33 mouse cellular contexts compared by ENCODE assay signal in genomic region chr3:83070231-83070630, GRCm38 (mm10). TPM values are rescaled to one million over a fixed set of nuclear protein-coding genes. Genes with fewer than 3 reads are reported as not detected.
"Had no signal": no experiment of that assay in that cellular context is flagged by ENCODE, and none has a peak within 500 bp of the region (broad histone marks: within the 10 kb centered on the region; RNA-seq: fewer than 3 reads in every experiment).

No protein-coding gene starts in this region.

- H3K4me3 ChIP-seq: gastrocnemius, adult 2 months; hindbrain, embryonic 10.5 days; hindbrain, embryonic 12.5 days; intestine, embryonic 15.5 days; layer of hippocampus, adult 2 months; left cerebral cortex, adult 2 months; limb, embryonic 10.5 days; limb, embryonic 12.5 days; liver, embryonic 13.5 days had no signal

- H3K27ac ChIP-seq: gastrocnemius, adult 2 months; hindbrain, embryonic 10.5 days; hindbrain, embryonic 12.5 days; hindbrain, embryonic 14.5 days; intestine, embryonic 15.5 days; layer of hippocampus, adult 2 months; left cerebral cortex, adult 2 months; limb, embryonic 10.5 days; limb, embryonic 12.5 days; liver, embryonic 13.5 days had no signal

- H3K4me2 ChIP-seq: heart, embryonic 11.5 days; hindbrain, embryonic 12.5 days; hindbrain, embryonic 14.5 days; intestine, embryonic 15.5 days; limb, embryonic 12.5 days; liver, embryonic 11.5 days; liver, embryonic 13.5 days had no signal

- H3K27me3 ChIP-seq: hindbrain, embryonic 12.5 days; intestine, embryonic 15.5 days; limb, embryonic 12.5 days; liver, embryonic 13.5 days had no signal

- H3K9ac ChIP-seq: hindbrain, embryonic 12.5 days; hindbrain, embryonic 14.5 days; intestine, embryonic 15.5 days; limb, embryonic 12.5 days; liver, embryonic 13.5 days had no signal

- H3K9me3 ChIP-seq: hindbrain, embryonic 10.5 days; hindbrain, embryonic 12.5 days; intestine, embryonic 15.5 days; limb, embryonic 10.5 days; limb, embryonic 12.5 days; liver, embryonic 13.5 days had no signal

- DNase-seq: gastrocnemius, adult 2 months; gastrocnemius, postnatal 10 days; gastrocnemius, postnatal 25 days; heart, postnatal 36 days; kidney, adult 18-20 months; kidney, adult 8-10 months; kidney, postnatal 10 days; kidney, postnatal 25 days; kidney, postnatal 4 days; liver; liver, embryonic 13.5 days had no signal

- ATAC-seq: hindbrain, embryonic 16.5 days; inflammation-experienced regulatory T-cells, adult 6 months; intestine, embryonic 15.5 days; intestine, postnatal 0 days had no signal

- H3K4me1 ChIP-seq: hindbrain, embryonic 10.5 days; hindbrain, embryonic 12.5 days; intestine, embryonic 15.5 days; limb, embryonic 10.5 days; limb, embryonic 12.5 days; liver, embryonic 13.5 days had no signal

RNA-seq across cellular contexts. Expression of gene Fgb, which starts 20.6 kb away (rescaled TPM):
- total RNA-seq: gastrocnemius, adult 2 months; gastrocnemius, postnatal 25 days; granulocyte monocyte progenitor cell, adult 5-6 weeks; heart, adult 8-10 months; heart, postnatal 14 days; heart, postnatal 36 days; layer of hippocampus, adult 2 months; layer of hippocampus, postnatal 10 days; layer of hippocampus, postnatal 25 days; left cerebral cortex, adult 2 months; left cerebral cortex, postnatal 14 days; left cerebral cortex, postnatal 36 days had no signal
- polyA plus RNA-seq: frontal cortex, adult 2 months; hindbrain, embryonic 10.5 days; hindbrain, embryonic 12.5 days; hindbrain, embryonic 14.5 days; hindbrain, embryonic 16.5 days; inflammation-experienced regulatory T-cells, adult 6 months; limb, embryonic 10.5 days had no signal

RNA-seq across cellular contexts. Expression of gene Fga, which starts 44.4 kb away (rescaled TPM):
- total RNA-seq: gastrocnemius, adult 2 months; gastrocnemius, postnatal 25 days; granulocyte monocyte progenitor cell, adult 5-6 weeks; heart, adult 8-10 months; heart, postnatal 14 days; heart, postnatal 36 days; layer of hippocampus, adult 2 months; left cerebral cortex, adult 2 months; left cerebral cortex, postnatal 14 days; left cerebral cortex, postnatal 36 days had no signal
- polyA plus RNA-seq: heart, embryonic 14.5 days; hindbrain, embryonic 10.5 days; hindbrain, embryonic 12.5 days; hindbrain, embryonic 14.5 days; hindbrain, embryonic 16.5 days; inflammation-experienced regulatory T-cells, adult 6 months; limb, embryonic 10.5 days had no signal

RNA-seq across cellular contexts. Expression of gene Dchs2, which starts 57.5 kb away (rescaled TPM):
- total RNA-seq: granulocyte monocyte progenitor cell, adult 5-6 weeks had no signal
- polyA plus RNA-seq: inflammation-experienced regulatory T-cells, adult 6 months had no signal
